Mouse (Mus musculus) telencephalon, adult 2 months (tissue): ENCODE measurements around the gene Tgfbr3.

Source experiments
- DNase-seq: peaks from one replicate; pipeline ENCODE4 v3.0.0-alpha.2; 2011; ENCODE audit warnings: low read depth, low spot score

The Tgfbr3 gene

GRCm38 (mm10) chr5:107147413-107147812 lies 142.0 kb downstream of the Tgfbr3 start:
- DNase-seq, result no peak

- DNase-seq, result no peak
Measured at GRCm38 (mm10) chr5:107146111-107146616, 143.3 kb downstream of the Tgfbr3 start.

GRCm38 (mm10) chr5:107145125-107145524 lies 144.3 kb downstream of the Tgfbr3 start:
- DNase-seq, result no peak

GRCm38 (mm10) chr5:107144263-107144843 lies 145.1 kb downstream of the Tgfbr3 start:
- DNase-seq, result no peak

- no peak for DNase-seq
Measured at GRCm38 (mm10) chr5:107143406-107143805, 146.0 kb downstream of the Tgfbr3 start.

- no peak for DNase-seq
Measured at GRCm38 (mm10) chr5:107142791-107143190, 146.6 kb downstream of the Tgfbr3 start.

GRCm38 (mm10) chr5:107141375-107141774 lies 148.1 kb downstream of the Tgfbr3 start:
- no peak for DNase-seq

- no peak for DNase-seq
Measured at GRCm38 (mm10) chr5:107139800-107140651, 149.4 kb downstream of the Tgfbr3 start.

- no peak for DNase-seq
Measured at GRCm38 (mm10) chr5:107133336-107133735, 156.1 kb downstream of the Tgfbr3 start.

- DNase-seq, result no peak
Measured at GRCm38 (mm10) chr5:107132231-107132630, 157.2 kb downstream of the Tgfbr3 start.

GRCm38 (mm10) chr5:107129304-107129703 lies 160.1 kb downstream of the Tgfbr3 start:
- DNase-seq, result no peak

GRCm38 (mm10) chr5:107126561-107126960 lies 162.9 kb downstream of the Tgfbr3 start:
- DNase-seq, result no peak

- no peak for DNase-seq
Measured at GRCm38 (mm10) chr5:107125131-107125530, 164.3 kb downstream of the Tgfbr3 start.

GRCm38 (mm10) chr5:107124531-107124930 lies 164.9 kb downstream of the Tgfbr3 start:
- no peak for DNase-seq

GRCm38 (mm10) chr5:107122622-107123021 lies 166.8 kb downstream of the Tgfbr3 start:
- no peak for DNase-seq

GRCm38 (mm10) chr5:107121086-107121485 lies 168.3 kb downstream of the Tgfbr3 start:
- DNase-seq, result no peak

- DNase-seq, result no peak
Measured at GRCm38 (mm10) chr5:107120624-107121023, 168.8 kb downstream of the Tgfbr3 start.

GRCm38 (mm10) chr5:107119896-107120295 lies 169.5 kb downstream of the Tgfbr3 start:
- DNase-seq, result no peak

GRCm38 (mm10) chr5:107116821-107117220 lies 172.6 kb downstream of the Tgfbr3 start:
- no peak for DNase-seq

- no peak for DNase-seq
Measured at GRCm38 (mm10) chr5:107112656-107113275, 176.7 kb downstream of the Tgfbr3 start.

GRCm38 (mm10) chr5:107111802-107112201 lies 177.6 kb downstream of the Tgfbr3 start:
- DNase-seq, result no peak

GRCm38 (mm10) chr5:107110880-107111520 lies 178.4 kb downstream of the Tgfbr3 start:
- peak; percentile 65 for DNase-seq
